In genomic region chr7:109255506-109256352, GRCm38 (mm10) we compare ENCODE assay signal across 9 mouse cellular contexts.
DNase-seq lines count a peak whose midpoint lies in the region; ATAC-seq and TF ChIP-seq lines count a peak whose summit lies in the region.
"Had no signal": no experiment of that assay in that cellular context is flagged by ENCODE, and none has a peak within 500 bp of the region (broad histone marks: within the 10 kb centered on the region; RNA-seq: fewer than 3 reads in every experiment).

No protein-coding gene starts in this region.

- TF ChIP-seq CTCF in G1E (IDR thresholded peaks at IDR 0.05; ENCODE audit: low read depth, low read length) = peak; percentile 35

- peak overlapping the region; percentile 39 for H3K4me2 ChIP-seq in forebrain, embryonic 16.5 days (ENCODE audit: low read length)
- H3K4me2 ChIP-seq in hindbrain, embryonic 13.5 days = peak overlapping the region; percentile 35

- no peak for ATAC-seq in G1E (ENCODE audit: extremely low read depth, insufficient number of reproducible peaks, low FRiP score, poor library complexity, severe bottlenecking)
- peak; percentile 90 for ATAC-seq in forebrain, embryonic 16.5 days
- peak; percentile 57; the same call in 1 of the 2 replicates for ATAC-seq in hindbrain, embryonic 13.5 days (ENCODE audit: low FRiP score)

- 6% methylated on average over 28 of the region's 28 CpGs for WGBS in forebrain, embryonic 16.5 days
- 22% methylated on average over 28 of the region's 28 CpGs for WGBS in hindbrain, embryonic 13.5 days

- H3K9ac ChIP-seq in forebrain, embryonic 16.5 days (replicated peaks; ENCODE audit: low read depth, low read length) = no peak overlapping the region
- H3K9ac ChIP-seq in hindbrain, embryonic 13.5 days = no peak overlapping the region

- DNase-seq in G1E (ENCODE audit: low spot score) = peak; percentile 22
- peak; percentile 36 for DNase-seq in cerebellum, adult 11 months
- DNase-seq in layer of hippocampus, postnatal 14 days (ENCODE audit: low spot score in 2 of 2) = peak; percentile 55 to 67
- peak; percentile 43 to 60 for DNase-seq in lung, postnatal 4 days
- peak; percentile 54 to 76 for DNase-seq in right cerebral cortex, postnatal 10 days (ENCODE audit: low spot score in 2 of 2)
- DNase-seq in urinary bladder, postnatal 10 days (ENCODE audit: low spot score) = peak; percentile 15

- no peak overlapping the region for H3K4me3 ChIP-seq in G1E (ENCODE audit: low read depth, low read length)
- 0 out of 2 replicates have a peak overlapping the region, but pooled peaks have one; percentile 2 for H3K4me3 ChIP-seq in forebrain, embryonic 16.5 days (replicated peaks; ENCODE audit: low read length)
- H3K4me3 ChIP-seq in hindbrain, embryonic 13.5 days = no peak overlapping the region
- H3K4me3 ChIP-seq: erythroblast, embryonic 14.5 days had no signal

- no peaks in the 10 kb centered on the region for H3K9me3 ChIP-seq in G1E (replicated peaks)
- no peaks in the 10 kb centered on the region for H3K9me3 ChIP-seq in forebrain, embryonic 16.5 days (ENCODE audit: control insufficient read depth, low read length)
- no peaks in the 10 kb centered on the region for H3K9me3 ChIP-seq in hindbrain, embryonic 13.5 days

- no peaks in the 10 kb centered on the region for H3K4me1 ChIP-seq in G1E (ENCODE audit: insufficient read depth, low read depth, low read length)
- H3K4me1 ChIP-seq in forebrain, embryonic 16.5 days (replicated peaks; ENCODE audit: control insufficient read depth, insufficient read depth, low read length) = peaks cover 18% of the 10 kb centered on the region
- H3K4me1 ChIP-seq in hindbrain, embryonic 13.5 days (replicated peaks) = peaks cover 29% of the 10 kb centered on the region

- no peaks in the 10 kb centered on the region for H3K36me3 ChIP-seq in G1E (replicated peaks)
- no peaks in the 10 kb centered on the region for H3K36me3 ChIP-seq in forebrain, embryonic 16.5 days (ENCODE audit: control insufficient read depth, insufficient read depth)
- no peaks in the 10 kb centered on the region for H3K36me3 ChIP-seq in hindbrain, embryonic 13.5 days

- H3K27me3 ChIP-seq in G1E (ENCODE audit: insufficient read depth, low read length) = no peaks in the 10 kb centered on the region
- no peaks in the 10 kb centered on the region for H3K27me3 ChIP-seq in forebrain, embryonic 16.5 days (replicated peaks; ENCODE audit: control insufficient read depth, insufficient read depth, low read length)
- peaks cover 9% of the 10 kb centered on the region; the same call in 1 of the 2 replicates for H3K27me3 ChIP-seq in hindbrain, embryonic 13.5 days

- peak overlapping the region; percentile 42; the same call in 1 of the 2 replicates for H3K27ac ChIP-seq in forebrain, embryonic 16.5 days (ENCODE audit: low read length)
- no peak overlapping the region for H3K27ac ChIP-seq in hindbrain, embryonic 13.5 days

Comparison
In these comparisons a context has a peak if more than half of its experiments do, and no peak if none do; other contexts are left out.
1. DNase-seq: peak in every context shown above with its lines; median percentile 65 in right cerebral cortex, postnatal 10 days; 61 in layer of hippocampus, postnatal 14 days; 52 in lung, postnatal 4 days; 36 in cerebellum, adult 11 months; 22 in G1E; 15 in urinary bladder, postnatal 10 days.